Mouse (Mus musculus) neural tube, embryonic 14.5 days (tissue): ENCODE measurements at regions not wholly inside any gene's neighbourhood (a gene's known extent, or its start where the extent isn't known, plus 50 kb on each side); places are given as distances from the start of the nearest gene placed in this dataset.

Experiments
- ATAC-seq: fragments of 200-750 bp; cut with Nextera tagmentation; 2 replicates; pipeline ENCODE4 v1.8.0; 2017; ENCODE audit warnings: low read depth, mild to moderate bottlenecking, moderate TSS enrichment, moderate library complexity
- H3K27ac ChIP-seq: fragments of 300-500 bp; sonication (generic); 2 replicates; pipeline ENCODE4 v1.5.1; 2014; ENCODE audit warnings: low read depth, mild to moderate bottlenecking, control low read depth, low read length, moderate library complexity, mixed read lengths
- H3K27me3 ChIP-seq: fragments of 300-500 bp; sonication (generic); 2 replicates; pipeline ENCODE4 v1.6.1; 2014; ENCODE audit warnings: low read length; ENCODE audit not compliant: control insufficient read depth, insufficient read depth
- H3K36me3 ChIP-seq: fragments of 300-500 bp; sonication (generic); 2 replicates; pipeline ENCODE4 v1.6.1; 2014; ENCODE audit warnings: low read length, mixed read lengths; ENCODE audit not compliant: control insufficient read depth, insufficient read depth
- H3K4me1 ChIP-seq: fragments of 300-500 bp; sonication (generic); 2 replicates; pipeline ENCODE4 v1.6.1; 2014; ENCODE audit warnings: low read length; ENCODE audit not compliant: control insufficient read depth, insufficient read depth
- H3K4me2 ChIP-seq: fragments of 300-500 bp; sonication (generic); 2 replicates; pipeline ENCODE4 v1.6.1; 2014; ENCODE audit warnings: mild to moderate bottlenecking, low read depth, low read length, control low read depth
- H3K4me3 ChIP-seq: fragments of 300-500 bp; sonication (generic); 2 replicates; pipeline ENCODE4 v1.5.1; 2014; ENCODE audit warnings: low read depth, low read length, control low read depth, mixed read lengths
- H3K9ac ChIP-seq: fragments of 300-500 bp; sonication (generic); replicated peaks from 2 replicates; pipeline ENCODE4 v1.6.1; 2014; ENCODE audit warnings: low read depth, mild to moderate bottlenecking, control low read depth, low read length, mixed read lengths
- H3K9me3 ChIP-seq: fragments of 300-500 bp; sonication (generic); 2 replicates; pipeline ENCODE4 v1.6.1; 2016; ENCODE audit warnings: low read length; ENCODE audit not compliant: control insufficient read depth
- WGBS: fragments of 180-500 bp; shearing (Covaris S2); extraction: QIAGEN DNeasy Blood & Tissue Kit; methylation state at CpG from one replicate; pipeline ENCODE4 v1.1.7; 2014; 5-methylcytosine and 5-hydroxymethylcytosine counted together

DNA sequence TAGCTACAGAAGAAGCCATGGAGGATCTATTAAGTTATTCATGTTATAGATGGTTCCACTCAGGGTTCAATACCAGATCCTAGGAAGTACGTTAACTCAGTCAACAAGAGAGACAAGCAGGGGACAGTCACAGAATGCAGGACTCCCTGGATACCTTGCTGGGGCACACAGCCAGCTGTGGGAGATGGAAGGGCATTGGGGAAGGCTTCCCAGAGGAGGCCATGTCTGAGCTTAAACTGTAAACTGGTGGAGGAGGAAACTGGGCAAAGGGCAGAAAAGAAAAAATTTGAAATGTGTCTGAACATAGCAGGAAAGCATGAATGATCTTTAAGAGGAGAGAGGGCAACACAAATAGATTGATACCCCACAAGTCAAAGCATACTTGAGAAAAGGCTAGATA, 229.5 kb downstream of the Emx2 start:
- Histone ChIP-seq H3K27me3 (no peaks in the 10 kb centered on the region), H3K4me3 (no peak overlapping the region), H3K4me2 (no peak overlapping the region), H3K27ac (no peak overlapping the region), H3K9me3 (no peaks in the 10 kb centered on the region), H3K9ac (no peak overlapping the region), H3K36me3 (no peaks in the 10 kb centered on the region), H3K4me1 (no peaks in the 10 kb centered on the region)
- 79% methylated on average over 1 of the region's 1 CpGs for WGBS
- no peak for ATAC-seq

DNA sequence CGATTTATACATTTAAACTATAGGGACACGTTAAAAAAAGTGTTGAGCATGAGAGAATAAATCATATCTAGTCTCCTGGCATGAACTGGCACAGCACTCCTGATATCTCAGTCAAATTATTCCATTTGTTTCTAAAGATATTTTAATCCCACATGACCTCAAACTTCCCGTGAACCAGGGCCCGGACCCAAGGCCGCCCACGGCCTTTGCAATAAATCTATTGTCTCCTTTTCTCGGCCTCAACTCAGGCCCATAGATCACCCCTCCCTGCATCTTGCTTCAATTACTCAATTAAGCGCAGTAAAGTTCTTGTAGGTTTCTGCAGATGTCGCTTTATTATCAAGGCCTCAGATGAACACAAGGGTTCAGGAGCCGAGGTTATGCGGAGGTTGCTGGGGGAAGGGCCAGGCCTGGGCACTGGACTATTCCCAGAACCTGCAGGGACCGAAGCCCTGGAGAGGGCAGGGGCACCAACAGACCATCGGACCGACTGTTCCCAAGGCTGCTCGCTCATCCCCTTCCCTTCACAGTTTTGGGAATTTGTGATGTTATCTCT, 233.4 kb downstream of the Emx2 start:
- no peak for ATAC-seq
- H3K9ac ChIP-seq, result no peak overlapping the region
- no peak overlapping the region for H3K4me2 ChIP-seq
- no peak overlapping the region for H3K4me3 ChIP-seq
- H3K4me1 ChIP-seq, result no peaks in the 10 kb centered on the region
- H3K9me3 ChIP-seq, result no peaks in the 10 kb centered on the region
- no peak overlapping the region for H3K27ac ChIP-seq
- H3K27me3 ChIP-seq, result no peaks in the 10 kb centered on the region
- WGBS, result 27% methylated on average over 15 of the region's 15 CpGs
- H3K36me3 ChIP-seq, result no peaks in the 10 kb centered on the region

DNA sequence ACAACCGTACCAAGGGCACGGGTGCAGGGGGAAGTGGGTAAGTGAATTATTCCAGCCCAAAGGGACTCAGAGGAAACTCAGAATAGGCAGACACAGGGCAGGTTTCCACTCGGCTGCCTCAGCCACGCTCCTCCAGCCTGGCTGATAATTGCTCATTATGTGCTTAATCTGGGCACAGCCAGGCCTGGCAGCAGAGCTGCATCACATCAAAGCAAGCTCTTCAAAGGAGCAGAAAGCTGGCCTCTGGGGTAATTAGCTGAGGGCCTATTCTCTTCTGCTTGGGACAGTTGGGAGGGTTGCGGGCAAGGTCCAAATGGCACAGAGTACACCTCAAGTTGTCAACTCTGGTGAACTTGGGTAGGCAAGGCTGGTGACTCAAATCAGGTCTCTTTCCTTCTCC, 239.5 kb downstream of the Emx2 start:
- no peaks in the 10 kb centered on the region for H3K4me1 ChIP-seq
- no peaks in the 10 kb centered on the region for H3K27me3 ChIP-seq
- H3K4me3 ChIP-seq, result no peak overlapping the region
- ATAC-seq, result no peak
- 37% methylated on average over 5 of the region's 5 CpGs for WGBS
- H3K27ac ChIP-seq, result no peak overlapping the region
- no peak overlapping the region for H3K9ac ChIP-seq
- H3K36me3 ChIP-seq, result no peaks in the 10 kb centered on the region
- H3K4me2 ChIP-seq, result no peak overlapping the region
- H3K9me3 ChIP-seq, result no peaks in the 10 kb centered on the region

DNA sequence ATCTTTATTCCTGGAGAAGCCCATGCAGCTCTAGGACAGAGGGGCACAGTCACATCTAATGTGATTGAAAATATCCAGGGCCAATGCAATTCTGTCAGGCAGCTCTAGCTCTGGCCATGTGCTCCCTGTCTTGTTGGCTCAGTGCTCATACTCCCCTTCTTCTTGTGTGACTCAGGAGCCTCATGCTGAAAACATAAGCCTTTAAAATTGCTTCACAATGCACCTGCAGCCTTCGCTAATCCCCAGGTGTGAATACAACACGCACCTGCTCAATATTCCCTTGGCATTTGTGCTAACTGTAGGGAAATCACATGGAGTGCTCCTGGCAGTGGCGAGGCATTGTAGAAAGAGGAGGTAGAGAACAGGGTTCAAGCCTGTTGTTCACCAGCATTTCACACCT, 242.0 kb downstream of the Emx2 start:
- WGBS, result 74% methylated on average over 3 of the region's 3 CpGs
- no peak overlapping the region for H3K4me2 ChIP-seq
- no peaks in the 10 kb centered on the region for H3K9me3 ChIP-seq
- no peaks in the 10 kb centered on the region for H3K27me3 ChIP-seq
- H3K36me3 ChIP-seq, result no peaks in the 10 kb centered on the region
- no peaks in the 10 kb centered on the region for H3K4me1 ChIP-seq
- no peak overlapping the region for H3K4me3 ChIP-seq
- H3K27ac ChIP-seq, result no peak overlapping the region
- H3K9ac ChIP-seq, result no peak overlapping the region
- ATAC-seq, result no peak

- no peak for ATAC-seq
Measured at GRCm38 (mm10) chr19:59707106-59707505, 236.3 kb downstream of the Rab11fip2 start.

DNA sequence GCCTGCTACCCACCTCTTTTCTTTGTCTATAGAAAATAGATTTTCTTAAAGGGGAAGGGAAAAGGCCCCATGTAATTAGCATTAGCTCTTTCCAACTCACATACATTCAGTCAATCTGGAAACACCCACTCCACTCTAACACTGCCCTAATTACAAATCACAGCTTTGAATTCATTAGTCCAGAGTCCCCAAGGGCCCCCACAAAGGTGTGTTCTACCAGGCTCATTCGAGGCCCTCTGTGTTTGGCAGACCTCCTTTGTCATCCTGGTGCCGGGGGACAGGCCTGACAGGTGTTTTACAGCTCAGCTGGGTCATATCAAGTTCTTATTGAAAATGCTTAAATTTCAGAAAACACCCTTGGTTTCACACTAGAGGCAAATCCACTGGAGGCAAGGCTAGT, 234.3 kb downstream of the Rab11fip2 start:
- Histone ChIP-seq H3K27me3 (no peaks in the 10 kb centered on the region), H3K27ac (no peak overlapping the region), H3K36me3 (no peaks in the 10 kb centered on the region), H3K4me2 (no peak overlapping the region), H3K9ac (no peak overlapping the region), H3K4me3 (no peak overlapping the region), H3K4me1 (no peaks in the 10 kb centered on the region), H3K9me3 (no peaks in the 10 kb centered on the region)
- ATAC-seq, result no peak
- 31% methylated on average over 2 of the region's 2 CpGs for WGBS

More at GRCm38 (mm10) chr19:59707106-59707505, 236.3 kb downstream of the Rab11fip2 start:
- Histone ChIP-seq H3K4me1 (no peaks in the 10 kb centered on the region), H3K9me3 (no peaks in the 10 kb centered on the region), H3K27me3 (no peaks in the 10 kb centered on the region), H3K27ac (no peak overlapping the region), H3K36me3 (no peaks in the 10 kb centered on the region), H3K9ac (no peak overlapping the region), H3K4me3 (no peak overlapping the region), H3K4me2 (no peak overlapping the region)
- WGBS, result 56% methylated on average over 5 of the region's 5 CpGs

GRCm38 (mm10) chr19:59715086-59715485, 228.4 kb downstream of the Rab11fip2 start:
- no peak overlapping the region for H3K9ac ChIP-seq
- H3K9me3 ChIP-seq, result no peaks in the 10 kb centered on the region
- no peak overlapping the region for H3K4me3 ChIP-seq
- no peaks in the 10 kb centered on the region for H3K36me3 ChIP-seq
- no peaks in the 10 kb centered on the region for H3K4me1 ChIP-seq
- WGBS, result 90% methylated on average over 2 of the region's 2 CpGs
- H3K27ac ChIP-seq, result no peak overlapping the region
- no peak overlapping the region for H3K4me2 ChIP-seq
- H3K27me3 ChIP-seq, result no peaks in the 10 kb centered on the region
- ATAC-seq, result no peak

GRCm38 (mm10) chr19:59717813-59718483, 225.5 kb downstream of the Rab11fip2 start:
- WGBS, result 7% methylated on average over 8 of the region's 8 CpGs
- Histone ChIP-seq H3K4me3 (no peak overlapping the region), H3K36me3 (no peaks in the 10 kb centered on the region), H3K27ac (no peak overlapping the region), H3K27me3 (no peaks in the 10 kb centered on the region), H3K4me2 (no peak overlapping the region), H3K9ac (no peak overlapping the region), H3K4me1 (no peaks in the 10 kb centered on the region), H3K9me3 (no peaks in the 10 kb centered on the region)
- no peak for ATAC-seq

- 78% methylated on average over 8 of the region's 8 CpGs for whole genome bisulfite sequencing
- no peaks in the 10 kb centered on the region for H3K4me1 ChIP-seq
- ATAC-seq, result no peak
Measured at GRCm38 (mm10) chr19:59738541-59738940, 204.9 kb downstream of the Rab11fip2 start.

More at GRCm38 (mm10) chr19:59738541-59738940, 204.9 kb downstream of the Rab11fip2 start:
- Histone ChIP-seq H3K4me3 (no peak overlapping the region), H3K9ac (no peak overlapping the region), H3K9me3 (no peaks in the 10 kb centered on the region), H3K36me3 (no peaks in the 10 kb centered on the region), H3K27ac (no peak overlapping the region), H3K27me3 (no peaks in the 10 kb centered on the region), H3K4me2 (no peak overlapping the region)
